Mouse (Mus musculus) erythroblast, embryonic 14.5 days (primary cell): Measurements from ENCODE around the gene B4galnt3.

Experiments used
- GATA1 ChIP-seq: IDR thresholded peaks from 2 replicates; pipeline ENCODE4 v1.6.1; 2012; ENCODE audit warnings: low read length, inconsistent platforms, mixed read lengths
- TAL1 ChIP-seq: IDR thresholded peaks from 3 replicates; pipeline ENCODE4 v1.6.1; 2012; ENCODE audit warnings: low read length, inconsistent platforms, mixed read lengths

GRCm38 (mm10) chr6:120190912-120191311 is 103.4 kb downstream of the B4galnt3 start:
- TF ChIP-seq GATA1: no peak
- no peak for TF ChIP-seq TAL1
